Mouse (Mus musculus) cortical plate, adult 2 months (tissue): Measurements from ENCODE around the gene Hectd1.

Experiments used
- CTCF ChIP-seq: fragments of 200-500 bp; IDR thresholded peaks from 2 replicates; pipeline ENCODE4 v1.5.1; 2011; ENCODE audit warnings: mild to moderate bottlenecking, control low read depth, low read length; ENCODE audit not compliant: insufficient read depth; ENCODE audit errors: extremely low read depth
- POLR2A ChIP-seq: fragments of 200-500 bp; IDR thresholded peaks from 2 replicates; pipeline ENCODE4 v1.6.1; 2011; ENCODE audit warnings: mild to moderate bottlenecking, low read length, control low read depth; ENCODE audit not compliant: insufficient read depth; ENCODE audit errors: extremely low read depth

DNA sequence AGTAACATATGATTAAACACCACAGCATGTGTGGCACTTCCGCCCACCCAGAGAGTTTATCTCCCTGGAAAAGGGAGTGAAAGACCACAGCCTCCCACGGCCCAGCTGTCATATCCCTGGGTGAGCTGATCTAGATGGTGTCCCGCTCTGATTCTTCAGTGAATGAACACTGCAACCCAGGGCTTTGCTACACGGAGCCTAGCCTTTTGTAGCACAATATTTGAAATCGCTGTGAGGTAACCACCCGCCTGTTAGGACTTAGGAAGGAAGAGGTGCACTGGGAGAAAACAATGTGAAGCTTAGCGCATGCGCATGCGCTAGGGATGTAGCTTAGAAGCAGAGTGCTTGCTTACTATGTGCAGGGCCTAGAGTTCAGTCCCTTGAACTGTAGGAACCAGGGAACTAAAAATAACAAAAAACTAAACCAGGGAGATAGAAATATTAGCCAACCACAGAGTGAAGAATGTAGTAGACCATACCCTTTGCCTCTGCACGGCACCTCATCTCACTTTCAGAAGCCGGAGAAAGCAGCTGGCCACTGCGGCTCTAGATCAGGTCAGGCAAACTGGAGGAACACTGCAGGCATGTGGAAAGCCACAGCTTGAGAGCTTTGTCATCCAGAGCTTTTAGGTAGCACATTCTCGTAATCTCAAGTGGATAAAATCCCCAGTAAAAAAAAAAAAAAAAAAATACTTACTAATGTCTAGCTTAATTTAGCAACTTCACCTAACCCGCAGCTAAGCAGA lies 120.2 kb downstream of the Hectd1 start:
- TF ChIP-seq CTCF = no peak
- no peak for TF ChIP-seq POLR2A
